Mouse (Mus musculus) midbrain, postnatal 0 days (tissue): Measurements from ENCODE around the gene Atg16l2. TPM values are rescaled to one million over a fixed set of nuclear protein-coding genes. Genes with fewer than 3 reads are reported as not detected.

Source experiments
- ATAC-seq: fragments of 200-750 bp; cut with Nextera tagmentation; 2 replicates; pipeline ENCODE4 v1.8.0; 2017; ENCODE audit warnings: moderate number of reproducible peaks, mild to moderate bottlenecking, moderate TSS enrichment, moderate library complexity; ENCODE audit not compliant: low FRiP score
- DNase-seq: peaks from one replicate; pipeline ENCODE4 v3.0.0-alpha.2; 2015; ENCODE audit warnings: low spot score
- H3K27ac ChIP-seq: fragments of 300-500 bp; sonication (generic); 2 replicates; pipeline ENCODE4 v1.5.1; 2014; ENCODE audit warnings: low read depth, mild to moderate bottlenecking, low read length, mixed read lengths
- H3K27me3 ChIP-seq: fragments of 300-500 bp; sonication (generic); 2 replicates; pipeline ENCODE4 v1.6.1; 2014; ENCODE audit warnings: low read length, control low read depth, mixed read lengths; ENCODE audit not compliant: insufficient read depth
- H3K36me3 ChIP-seq: fragments of 300-500 bp; sonication (generic); 2 replicates; pipeline ENCODE4 v1.6.1; 2014; ENCODE audit warnings: low read length, control low read depth, mixed read lengths; ENCODE audit not compliant: insufficient read depth
- H3K4me1 ChIP-seq: fragments of 300-500 bp; sonication (generic); 2 replicates; pipeline ENCODE4 v1.6.1; 2014; ENCODE audit warnings: mild to moderate bottlenecking, control low read depth, antibody characterized with exemption, low read length, mixed read lengths; ENCODE audit not compliant: insufficient read depth
- H3K4me2 ChIP-seq: fragments of 300-500 bp; sonication (generic); 2 replicates; pipeline ENCODE4 v1.6.1; 2014; ENCODE audit warnings: low read depth, mild to moderate bottlenecking, low read length, mixed read lengths; ENCODE audit not compliant: poor library complexity, severe bottlenecking
- H3K4me3 ChIP-seq: fragments of 300-500 bp; sonication (generic); 2 replicates; pipeline ENCODE4 v1.5.1; 2014; ENCODE audit warnings: low read depth, mild to moderate bottlenecking, low read length, moderate library complexity
- H3K9ac ChIP-seq: fragments of 300-500 bp; sonication (generic); replicated peaks from 2 replicates; pipeline ENCODE4 v1.6.1; 2014; ENCODE audit warnings: mild to moderate bottlenecking, low read length, moderate library complexity, mixed read lengths; ENCODE audit not compliant: poor library complexity, severe bottlenecking
- H3K9me3 ChIP-seq: fragments of 300-500 bp; sonication (generic); 2 replicates; pipeline ENCODE4 v1.6.1; 2016; ENCODE audit warnings: low read length, control low read depth
- CTCF ChIP-seq: IDR thresholded peaks from 2 replicates; pipeline ENCODE4 v1.5.1; 2016; ENCODE audit warnings: antibody characterized with exemption, mild to moderate bottlenecking
- WGBS: fragments of 180-500 bp; shearing (Covaris S2); extraction: QIAGEN DNeasy Blood & Tissue Kit; methylation state at CpG from one replicate; pipeline ENCODE4 v1.1.7; 2014; 5-methylcytosine and 5-hydroxymethylcytosine counted together
- polyA plus RNA-seq: library from polyadenylated mRNA; unstranded; fragments of >200 nt; fragmentation: Nextera tagmentation; extraction: Ambion mirVana; gene quantifications from 2 replicates; pipeline ENCODE4 v1.2.1, GENCODE M21; 2015
- total RNA-seq: library from RNA; depleted of rRNA; stranded (reverse); fragments of >200 nt; gene quantifications from 2 replicates; pipeline ENCODE4 v1.2.3, GENCODE M21; 2014

The Atg16l2 gene
- total and polyA plus RNA-seq, 2 experiments from 2014 or later: 17.0 to 22.4 TPM

GRCm38 (mm10) chr7:101320399-101321217 is 18.6 kb upstream of the Atg16l2 start:
- WGBS: 7% methylated on average over 22 of the region's 37 CpGs
- Histone ChIP-seq H3K4me2 (peak overlapping the region; percentile 86), H3K4me3 (peak overlapping the region; percentile 82), H3K36me3 (no peaks in the 10 kb centered on the region), H3K4me1 (no peaks in the 10 kb centered on the region), H3K27me3 (peaks cover 7% of the 10 kb centered on the region), H3K27ac (no peak overlapping the region), H3K9ac (peak overlapping the region; percentile 68), H3K9me3 (no peaks in the 10 kb centered on the region)
- no peak for TF ChIP-seq CTCF
- ATAC-seq (peak; percentile 65), DNase-seq (peak; percentile 52)

GRCm38 (mm10) chr7:101319796-101320195 is 17.7 kb upstream of the Atg16l2 start:
- WGBS: 91% methylated on average over 1 of the region's 1 CpGs
- ATAC-seq (no peak), DNase-seq (no peak)
- H3K4me2 ChIP-seq: no peak overlapping the region
- no peak overlapping the region for H3K4me3 ChIP-seq
- no peaks in the 10 kb centered on the region for H3K9me3 ChIP-seq
- H3K4me1 ChIP-seq: no peaks in the 10 kb centered on the region
- no peaks in the 10 kb centered on the region for H3K36me3 ChIP-seq
- peaks cover 7% of the 10 kb centered on the region for H3K27me3 ChIP-seq
- no peak overlapping the region for H3K9ac ChIP-seq
- TF ChIP-seq CTCF: no peak
- no peak overlapping the region for H3K27ac ChIP-seq

GRCm38 (mm10) chr7:101318848-101319247 is 16.8 kb upstream of the Atg16l2 start:
- H3K27me3 ChIP-seq: peaks cover 7% of the 10 kb centered on the region
- H3K4me2 ChIP-seq: no peak overlapping the region
- 74% methylated on average over 4 of the region's 4 CpGs for WGBS
- no peak overlapping the region for H3K27ac ChIP-seq
- H3K4me3 ChIP-seq: no peak overlapping the region
- DNase-seq (no peak), ATAC-seq (no peak)
- no peak for TF ChIP-seq CTCF
- no peaks in the 10 kb centered on the region for H3K4me1 ChIP-seq
- no peaks in the 10 kb centered on the region for H3K9me3 ChIP-seq
- no peak overlapping the region for H3K9ac ChIP-seq
- H3K36me3 ChIP-seq: no peaks in the 10 kb centered on the region

- ATAC-seq: no peak
- no peak for DNase-seq
- Histone ChIP-seq H3K4me3 (no peak within 1 kb of the TSS), H3K27ac (no peak within 1 kb of the TSS), H3K4me2 (no peak within 1 kb of the TSS), H3K36me3 (no peaks in the 10 kb centered on the region), H3K4me1 (no peaks in the 10 kb centered on the region), H3K9me3 (no peaks in the 10 kb centered on the region), H3K9ac (no peak within 1 kb of the TSS), H3K27me3 (peaks cover 7% of the 10 kb centered on the region)
- no peak for TF ChIP-seq CTCF
- 82% methylated on average over 3 of the region's 3 CpGs for WGBS
Measured at GRCm38 (mm10) chr7:101317014-101317413, 15.0 kb upstream of the Atg16l2 start, which contains the start of gene Stard10. Stard10 (plus strand) TSS chr7:101317086.

GRCm38 (mm10) chr7:101316591-101317001 is 14.5 kb upstream of the Atg16l2 start:
- TF ChIP-seq CTCF: no peak

GRCm38 (mm10) chr7:101315699-101316098 is 13.6 kb upstream of the Atg16l2 start:
- DNase-seq (no peak), ATAC-seq (no peak)
- TF ChIP-seq CTCF: no peak

More at GRCm38 (mm10) chr7:101316591-101317001, 14.5 kb upstream of the Atg16l2 start:
- WGBS: 74% methylated on average over 6 of the region's 6 CpGs
- no peaks in the 10 kb centered on the region for H3K4me1 ChIP-seq
- H3K36me3 ChIP-seq: no peaks in the 10 kb centered on the region
- ATAC-seq (no peak), DNase-seq (no peak)
- H3K27me3 ChIP-seq: peaks cover 7% of the 10 kb centered on the region
- no peak overlapping the region for H3K4me3 ChIP-seq
- no peaks in the 10 kb centered on the region for H3K9me3 ChIP-seq
- H3K9ac ChIP-seq: no peak overlapping the region
- H3K27ac ChIP-seq: no peak overlapping the region
- no peak overlapping the region for H3K4me2 ChIP-seq

More at GRCm38 (mm10) chr7:101315699-101316098, 13.6 kb upstream of the Atg16l2 start:
- Histone ChIP-seq H3K9ac (no peak overlapping the region), H3K4me1 (no peaks in the 10 kb centered on the region), H3K27me3 (peaks cover 7% of the 10 kb centered on the region), H3K9me3 (no peaks in the 10 kb centered on the region), H3K36me3 (no peaks in the 10 kb centered on the region), H3K4me2 (no peak overlapping the region), H3K27ac (no peak overlapping the region), H3K4me3 (no peak overlapping the region)
